Mouse (Mus musculus) heart, embryonic 13.5 days (tissue): ENCODE measurements around the gene Ap2b1. TPM values are rescaled to one million over a fixed set of nuclear protein-coding genes. Genes with fewer than 3 reads are reported as not detected.
"Not testable (repeated sequence)": the region's sequence is repeated elsewhere in the genome, so short reads cannot be mapped to it uniquely, and the experiment has no call there.

Source experiments
- ATAC-seq: fragments of 200-750 bp; cut with Nextera tagmentation; 2 replicates; pipeline ENCODE4 v1.8.0; 2017; ENCODE audit warnings: moderate TSS enrichment; ENCODE audit not compliant: insufficient number of reproducible peaks, low FRiP score, low TSS enrichment; ENCODE audit errors: extremely low read depth
- H3K27ac ChIP-seq: fragments of 300-500 bp; sonication (generic); replicated peaks from 2 replicates; pipeline ENCODE4 v1.5.1; 2015; ENCODE audit warnings: moderate library complexity, mild to moderate bottlenecking, inconsistent platforms
- H3K27me3 ChIP-seq: fragments of 300-500 bp; sonication (generic); replicated peaks from 2 replicates; pipeline ENCODE4 v1.6.1; 2015; ENCODE audit warnings: mild to moderate bottlenecking, inconsistent platforms
- H3K36me3 ChIP-seq: fragments of 300-500 bp; sonication (generic); 2 replicates; pipeline ENCODE4 v1.6.1; 2015; ENCODE audit warnings: mild to moderate bottlenecking, inconsistent platforms
- H3K4me1 ChIP-seq: fragments of 300-500 bp; sonication (generic); 2 replicates; pipeline ENCODE4 v1.6.1; 2015; ENCODE audit warnings: inconsistent platforms
- H3K4me2 ChIP-seq: fragments of 300-500 bp; sonication (generic); 2 replicates; pipeline ENCODE4 v1.6.1; 2015; ENCODE audit warnings: inconsistent platforms, mild to moderate bottlenecking, moderate library complexity
- H3K4me3 ChIP-seq: fragments of 300-500 bp; sonication (generic); 2 replicates; pipeline ENCODE4 v1.5.1; 2015; ENCODE audit warnings: moderate library complexity, mild to moderate bottlenecking, inconsistent platforms
- H3K9ac ChIP-seq: fragments of 300-500 bp; sonication (generic); 2 replicates; pipeline ENCODE4 v1.6.1; 2015; ENCODE audit warnings: inconsistent platforms, mild to moderate bottlenecking, moderate library complexity
- H3K9me3 ChIP-seq: fragments of 300-500 bp; sonication (generic); 2 replicates; pipeline ENCODE4 v1.6.1; 2016; ENCODE audit warnings: inconsistent platforms
- WGBS: fragments of 180-500 bp; shearing (Covaris S2); methylation state at CpG from one replicate; pipeline ENCODE4 v1.1.7; 2015; ENCODE audit warnings: mixed read lengths; 5-methylcytosine and 5-hydroxymethylcytosine counted together
- polyA plus RNA-seq: library from polyadenylated mRNA; unstranded; fragments of >200 nt; fragmentation: Nextera tagmentation; extraction: Ambion mirVana; gene quantifications from 2 replicates; pipeline ENCODE4 v1.2.1, GENCODE M21; 2015

The Ap2b1 gene
- polyA plus RNA-seq, 1 experiment from 2014 or later: 37.2 TPM

GRCm38 (mm10) chr11:83301431-83301831, 2.6 kb downstream of the Ap2b1 start:
- H3K4me1 ChIP-seq: peaks cover 46% of the 10 kb centered on the region
- H3K36me3 ChIP-seq: peaks cover 9% of the 10 kb centered on the region
- peak overlapping the region; percentile 74 for H3K4me2 ChIP-seq
- H3K9me3 ChIP-seq: no peaks in the 10 kb centered on the region
- 70% methylated on average over 2 of the region's 2 CpGs for WGBS
- H3K27ac ChIP-seq: no peak overlapping the region
- no peaks in the 10 kb centered on the region for H3K27me3 ChIP-seq
- H3K4me3 ChIP-seq: peak overlapping the region; percentile 91
- no peak overlapping the region for H3K9ac ChIP-seq
- ATAC-seq: no peak

DNA sequence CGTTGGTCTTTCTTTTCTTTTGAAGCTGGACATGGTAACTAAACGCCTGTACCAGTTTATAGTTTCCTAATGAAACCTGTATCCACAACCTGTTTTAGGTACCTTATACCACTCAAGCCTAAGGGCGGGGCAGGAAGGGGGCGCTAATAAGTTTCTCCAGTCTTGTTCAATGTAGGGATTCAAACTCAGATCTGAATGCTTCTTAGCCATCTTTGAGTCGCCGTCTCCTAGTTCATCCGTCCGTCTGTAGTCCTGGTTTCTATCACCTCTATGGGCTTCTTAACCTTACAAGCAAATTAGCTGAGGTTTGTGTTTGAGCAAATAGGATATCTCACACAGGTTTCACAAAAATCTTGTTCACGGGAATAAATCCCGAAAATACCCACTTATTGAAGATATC, 3.3 kb downstream of the Ap2b1 start:
- H3K4me1 ChIP-seq: peaks cover 46% of the 10 kb centered on the region
- WGBS: 8% methylated on average over 10 of the region's 10 CpGs
- H3K4me2 ChIP-seq: peak overlapping the region; percentile 74
- peak overlapping the region; percentile 91 for H3K4me3 ChIP-seq
- H3K9ac ChIP-seq: peak overlapping the region; percentile 92
- peaks cover 4% of the 10 kb centered on the region for H3K36me3 ChIP-seq
- H3K9me3 ChIP-seq: no peaks in the 10 kb centered on the region
- peak overlapping the region; percentile 97 for H3K27ac ChIP-seq
- no peak for ATAC-seq
- H3K27me3 ChIP-seq: no peaks in the 10 kb centered on the region

DNA sequence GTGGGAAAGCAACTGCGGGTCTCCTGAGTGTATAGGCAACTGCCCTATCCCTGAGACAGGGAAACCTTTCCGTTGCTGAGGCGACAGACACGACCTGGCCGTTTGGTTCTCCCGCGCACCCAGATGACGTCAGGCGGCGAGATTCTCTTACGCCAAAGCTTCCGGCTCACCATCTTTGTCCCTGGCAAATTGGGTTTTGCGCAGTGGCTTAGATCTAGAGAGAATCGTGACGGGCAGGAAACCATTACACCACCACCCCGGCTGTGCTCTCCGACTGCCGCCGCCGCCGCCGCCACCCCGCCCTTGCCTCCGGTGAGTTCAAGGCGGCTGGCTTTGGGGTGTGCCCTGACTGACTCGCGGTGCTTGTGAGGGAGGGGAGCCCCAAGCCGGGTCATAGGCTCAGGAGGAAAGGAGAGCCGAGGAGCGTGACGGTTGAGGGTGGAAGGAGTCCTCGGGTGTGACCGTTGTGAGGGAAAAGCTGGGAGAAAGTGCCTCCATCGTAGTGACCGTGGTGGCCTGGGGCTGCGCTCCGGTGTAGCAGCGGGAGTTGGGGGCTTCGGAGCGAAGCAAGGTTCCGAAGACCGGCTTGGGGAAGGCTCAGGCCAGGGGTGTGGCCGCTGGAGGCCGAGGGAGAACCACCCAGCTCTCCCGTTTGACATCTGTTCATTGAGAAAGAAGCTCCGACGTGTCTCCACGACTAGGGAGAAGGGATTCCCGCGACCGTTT, 3.9 kb downstream of the Ap2b1 start, which contains the start of gene Pex12:
Pex12 (minus strand) TSS at position 61 of the 726 bp plus-strand sequence.
- Histone ChIP-seq H3K4me2 (peak within 1 kb of the TSS; percentile 74), H3K27me3 (no peaks in the 10 kb centered on the region), H3K4me1 (peaks cover 40% of the 10 kb centered on the region), H3K9ac (peak within 1 kb of the TSS; percentile 92), H3K9me3 (no peaks in the 10 kb centered on the region), H3K36me3 (peaks cover 2% of the 10 kb centered on the region; the same call in 1 of the 2 replicates), H3K27ac (peak within 1 kb of the TSS; percentile 97), H3K4me3 (peak within 1 kb of the TSS; percentile 91)
- under 1% methylated on average over 51 of the region's 51 CpGs for WGBS
- peak; percentile 76 for ATAC-seq

GRCm38 (mm10) chr11:83303751-83304150, 4.9 kb downstream of the Ap2b1 start:
- Histone ChIP-seq H3K9ac (peak overlapping the region; percentile 92), H3K27ac (peak overlapping the region; percentile 97; the same call in 1 of the 2 replicates), H3K36me3 (peaks cover 11% of the 10 kb centered on the region), H3K4me3 (peak overlapping the region; percentile 91), H3K27me3 (no peaks in the 10 kb centered on the region), H3K4me2 (peak overlapping the region; percentile 74), H3K9me3 (no peaks in the 10 kb centered on the region), H3K4me1 (peaks cover 33% of the 10 kb centered on the region)
- no peak for ATAC-seq
- 38% methylated on average over 5 of the region's 5 CpGs for WGBS

DNA sequence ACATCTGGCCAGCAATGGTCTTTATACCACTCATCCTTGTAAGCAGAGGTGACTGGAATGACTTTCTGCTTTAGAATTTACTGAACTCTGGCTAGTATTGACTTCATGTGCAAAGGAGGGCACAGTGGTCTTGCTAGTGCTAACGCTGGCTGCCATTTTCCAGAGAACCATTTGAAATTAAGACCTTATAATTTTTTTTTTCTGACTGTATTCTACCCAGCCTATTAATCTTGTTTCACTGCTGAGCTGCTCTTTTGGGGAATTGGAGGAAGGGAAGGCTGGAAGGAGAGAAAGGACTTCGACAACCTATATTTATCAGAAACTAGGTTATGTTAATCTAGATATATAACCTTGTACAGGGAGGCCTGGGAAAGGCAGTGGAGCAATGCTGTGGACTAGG, 5.7 kb downstream of the Ap2b1 start:
- Histone ChIP-seq H3K36me3 (peaks cover 18% of the 10 kb centered on the region), H3K27ac (no peak overlapping the region), H3K4me1 (peaks cover 33% of the 10 kb centered on the region), H3K9ac (peak overlapping the region; percentile 92), H3K4me2 (peak overlapping the region; percentile 74), H3K4me3 (peak overlapping the region; percentile 91), H3K27me3 (no peaks in the 10 kb centered on the region), H3K9me3 (no peaks in the 10 kb centered on the region)
- 95% methylated on average over 2 of the region's 2 CpGs for WGBS
- no peak for ATAC-seq

DNA sequence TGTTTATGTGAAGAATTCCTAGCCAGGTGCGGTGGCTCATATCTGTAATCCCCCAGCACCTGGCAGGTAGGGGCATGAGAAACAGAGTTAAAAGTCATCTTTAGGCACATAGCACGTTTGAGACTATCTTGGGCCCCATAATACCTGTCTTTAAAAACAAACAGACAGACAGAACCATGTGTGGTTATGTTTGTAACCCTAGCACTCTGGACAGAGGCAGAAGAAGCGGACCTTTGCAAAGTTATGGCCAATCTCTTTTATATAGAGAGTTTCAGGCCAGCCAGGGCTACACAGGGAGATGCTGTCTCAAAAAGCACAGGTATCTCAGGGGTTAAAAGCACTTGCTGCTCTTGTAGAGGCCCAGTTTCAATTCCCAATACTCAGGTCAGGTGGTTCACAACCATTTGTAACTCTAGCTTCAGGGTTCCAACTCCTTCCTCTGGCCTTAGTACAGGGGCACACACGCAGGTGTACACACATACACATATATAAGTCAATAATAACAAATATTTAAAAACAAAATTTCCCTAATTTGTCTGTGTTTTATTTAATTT, 8.0 kb downstream of the Ap2b1 start:
- 80% methylated on average over 4 of the region's 4 CpGs for WGBS
- ATAC-seq: no peak
- Histone ChIP-seq H3K27ac (no peak overlapping the region), H3K4me1 (peaks cover 27% of the 10 kb centered on the region), H3K36me3 (peaks cover 28% of the 10 kb centered on the region), H3K4me3 (no peak overlapping the region), H3K9ac (no peak overlapping the region), H3K4me2 (no peak overlapping the region), H3K9me3 (no peaks in the 10 kb centered on the region), H3K27me3 (no peaks in the 10 kb centered on the region)

DNA sequence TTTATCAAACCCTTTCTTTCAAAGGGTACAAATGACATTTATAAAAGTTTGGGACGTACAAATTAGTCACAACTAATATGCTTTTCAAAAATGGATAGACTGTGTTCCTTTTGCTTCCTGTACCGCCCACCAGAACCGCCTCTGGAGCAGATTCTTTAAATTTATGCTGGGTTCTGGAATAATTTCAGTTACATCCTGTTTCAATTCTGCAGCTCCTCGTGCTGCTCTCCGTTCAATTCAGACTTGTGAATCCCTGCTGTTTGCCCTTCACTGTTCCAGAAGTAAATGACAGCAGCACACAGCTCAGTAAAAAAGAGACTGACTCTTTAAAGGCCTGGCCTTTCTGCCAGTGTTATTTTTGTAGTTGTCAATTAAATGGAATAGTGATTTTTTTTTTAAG, 13.6 kb downstream of the Ap2b1 start:
- Histone ChIP-seq H3K9me3 (no peaks in the 10 kb centered on the region), H3K9ac (no peak overlapping the region), H3K4me2 (no peak overlapping the region), H3K27me3 (no peaks in the 10 kb centered on the region), H3K4me1 (no peaks in the 10 kb centered on the region), H3K36me3 (peaks cover 67% of the 10 kb centered on the region), H3K27ac (no peak overlapping the region), H3K4me3 (no peak overlapping the region)
- ATAC-seq: no peak
- 87% methylated on average over 5 of the region's 5 CpGs for WGBS

DNA sequence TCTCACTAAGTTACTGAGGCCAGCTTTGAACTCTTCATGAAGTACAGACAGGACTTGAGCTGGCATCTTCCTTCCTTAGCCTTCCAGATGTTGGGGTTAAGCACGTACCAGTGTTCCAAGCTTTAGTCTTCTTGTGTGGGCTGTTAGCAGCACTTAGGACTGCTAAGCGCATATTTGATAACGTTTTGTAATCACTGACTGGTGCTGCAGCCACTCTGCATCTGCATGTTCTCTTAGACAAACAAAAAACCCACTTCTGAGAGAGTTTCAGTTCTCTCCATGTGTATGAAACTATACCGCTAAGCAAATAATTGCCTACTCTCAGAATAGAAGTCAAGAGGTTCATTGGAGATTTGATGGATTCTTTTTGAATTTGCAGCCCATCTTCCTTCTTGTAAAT, 20.2 kb downstream of the Ap2b1 start:
- no peaks in the 10 kb centered on the region for H3K9me3 ChIP-seq
- ATAC-seq: no peak
- H3K4me1 ChIP-seq: no peaks in the 10 kb centered on the region
- H3K27ac ChIP-seq: no peak overlapping the region
- H3K36me3 ChIP-seq: peaks cover 86% of the 10 kb centered on the region
- no peak overlapping the region for H3K4me2 ChIP-seq
- WGBS: 76% methylated on average over 4 of the region's 4 CpGs
- no peak overlapping the region for H3K9ac ChIP-seq
- no peaks in the 10 kb centered on the region for H3K27me3 ChIP-seq
- H3K4me3 ChIP-seq: no peak overlapping the region

GRCm38 (mm10) chr11:83326692-83327091, 27.9 kb downstream of the Ap2b1 start:
- WGBS: 85% methylated on average over 3 of the region's 3 CpGs
- H3K36me3 ChIP-seq: peaks cover 88% of the 10 kb centered on the region
- not testable (repeated sequence) for H3K27ac ChIP-seq, H3K4me2 ChIP-seq, H3K9ac ChIP-seq, ATAC-seq, H3K9me3 ChIP-seq, H3K4me3 ChIP-seq, H3K4me1 ChIP-seq, H3K27me3 ChIP-seq

DNA sequence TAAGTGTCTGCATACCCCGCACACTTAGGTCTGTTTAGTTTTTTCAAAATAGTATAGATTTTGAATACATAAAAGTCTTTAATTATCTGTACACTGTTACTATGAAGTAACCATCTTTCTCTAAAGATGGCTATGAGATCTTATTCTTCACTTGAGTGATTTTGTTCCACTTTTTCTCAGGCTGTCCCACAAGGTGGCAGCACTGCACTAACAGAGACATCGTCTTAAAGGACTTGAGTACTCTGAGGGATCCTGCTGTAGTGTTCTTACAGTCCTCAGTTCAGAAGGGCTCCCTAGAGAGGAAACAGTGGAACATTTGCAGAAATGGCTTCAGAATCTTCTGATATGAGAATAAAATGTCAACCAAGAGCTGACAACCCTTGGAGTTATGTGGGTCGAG, 28.6 kb downstream of the Ap2b1 start:
- H3K9me3 ChIP-seq: no peaks in the 10 kb centered on the region
- H3K36me3 ChIP-seq: peaks cover 86% of the 10 kb centered on the region
- no peak overlapping the region for H3K4me3 ChIP-seq
- H3K4me2 ChIP-seq: no peak overlapping the region
- H3K4me1 ChIP-seq: no peaks in the 10 kb centered on the region
- no peaks in the 10 kb centered on the region for H3K27me3 ChIP-seq
- no peak overlapping the region for H3K27ac ChIP-seq
- ATAC-seq: no peak
- 59% methylated on average over 3 of the region's 3 CpGs for WGBS
- no peak overlapping the region for H3K9ac ChIP-seq

DNA sequence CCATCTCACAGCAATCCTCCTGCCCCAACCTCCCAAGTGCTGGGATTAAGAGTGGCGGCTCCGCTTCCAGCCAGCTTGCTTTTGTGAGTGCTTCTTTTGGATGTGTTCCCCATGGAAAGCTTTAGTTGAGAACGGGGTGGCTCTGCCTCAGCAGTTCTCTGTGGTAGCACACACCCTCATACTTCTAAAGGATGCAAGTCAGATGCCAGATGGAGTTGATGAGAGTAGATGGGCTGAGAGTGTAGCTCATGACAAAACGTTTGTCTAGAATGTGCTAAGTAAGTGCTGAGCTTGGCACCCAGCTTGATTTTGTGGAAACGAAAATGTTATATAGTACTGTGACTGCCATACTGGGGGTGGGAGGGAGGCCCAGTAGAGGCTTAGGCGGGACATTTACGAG, 37.0 kb downstream of the Ap2b1 start:
- WGBS: 86% methylated on average over 7 of the region's 7 CpGs
- no peak for ATAC-seq
- no peaks in the 10 kb centered on the region for H3K27me3 ChIP-seq

GRCm38 (mm10) chr11:83339705-83340104, 40.9 kb downstream of the Ap2b1 start:
- Histone ChIP-seq H3K27me3 (no peaks in the 10 kb centered on the region), H3K4me1 (no peaks in the 10 kb centered on the region), H3K27ac (no peak overlapping the region), H3K36me3 (peaks cover 95% of the 10 kb centered on the region), H3K4me2 (no peak overlapping the region), H3K9ac (no peak overlapping the region), H3K9me3 (no peaks in the 10 kb centered on the region), H3K4me3 (no peak overlapping the region)
- ATAC-seq: no peak
- WGBS: 73% methylated on average over 2 of the region's 2 CpGs

More for the DNA sequence above, 37.0 kb downstream of the Ap2b1 start:
- Histone ChIP-seq H3K9me3 (no peaks in the 10 kb centered on the region), H3K4me3 (no peak overlapping the region), H3K36me3 (peaks cover 91% of the 10 kb centered on the region), H3K4me1 (no peaks in the 10 kb centered on the region), H3K4me2 (no peak overlapping the region), H3K27ac (no peak overlapping the region), H3K9ac (no peak overlapping the region)
